Mouse (Mus musculus): ENCODE results near the gene Asap2.

DNA sequence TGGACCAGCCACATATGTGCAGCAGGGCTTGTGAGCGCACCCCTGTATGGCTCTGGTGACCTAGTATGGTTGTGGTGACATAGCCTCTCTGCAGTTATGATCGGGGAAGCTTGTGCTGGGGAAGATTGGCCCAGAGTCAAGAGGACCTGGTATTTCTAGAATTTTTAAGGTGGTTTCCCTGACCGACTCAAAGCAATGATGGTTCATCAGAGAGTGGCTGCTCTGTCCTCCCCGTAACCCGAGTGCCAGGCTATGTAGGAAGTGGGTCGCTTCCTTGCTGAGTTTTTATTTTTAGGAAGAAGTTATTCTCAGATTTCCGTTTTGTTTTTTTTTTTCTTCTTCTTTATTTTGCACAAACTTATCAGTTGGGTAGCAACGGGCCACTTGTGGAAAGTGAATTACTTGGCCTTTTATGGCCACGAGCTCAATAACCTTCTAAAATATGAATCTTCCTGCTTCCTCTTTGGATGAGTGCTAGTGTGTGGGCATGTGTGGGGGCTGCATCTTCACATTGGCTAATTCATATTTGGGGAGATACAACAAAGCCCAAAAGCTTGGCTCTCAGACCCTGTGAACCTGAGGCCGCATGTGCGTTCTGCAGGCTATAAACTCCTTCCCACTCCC lies 218.0 kb downstream of the Asap2 start:
- TF ChIP-seq CTCF (IDR thresholded peaks at IDR 0.05; ENCODE audit: control insufficient read depth, insufficient read depth, low read length) (no peak), POLR2A (IDR thresholded peaks at IDR 0.05; ENCODE audit: borderline replicate concordance, control insufficient read depth, low read depth, low read length) (no peak)

Data from bone marrow, adult 2 months (tissue).